Mouse (Mus musculus) lung, embryonic 16.5 days (tissue): Measurements from ENCODE around the gene Dennd1a. TPM values are rescaled to one million over a fixed set of nuclear protein-coding genes. Genes with fewer than 3 reads are reported as not detected.
A peak's percentile ranks its signal among the peaks of the same experiment; 100 is the strongest.

ENCODE experiments used
- ATAC-seq: fragments of 200-750 bp; cut with Nextera tagmentation; 2 replicates; pipeline ENCODE4 v1.8.0; 2017; ENCODE audit warnings: low read depth, mild to moderate bottlenecking, moderate library complexity
- H3K27ac ChIP-seq: fragments of 300-500 bp; sonication (generic); 2 replicates; pipeline ENCODE4 v1.5.1; 2014; ENCODE audit warnings: mild to moderate bottlenecking, control low read depth, low read length
- H3K27me3 ChIP-seq: fragments of 300-500 bp; sonication (generic); 2 replicates; pipeline ENCODE4 v1.6.1; 2014; ENCODE audit warnings: low read depth, low read length, mixed read lengths; ENCODE audit not compliant: control insufficient read depth, insufficient read depth
- H3K36me3 ChIP-seq: fragments of 300-500 bp; sonication (generic); 2 replicates; pipeline ENCODE4 v1.6.1; 2014; ENCODE audit warnings: low read length; ENCODE audit not compliant: control insufficient read depth, insufficient read depth
- H3K4me1 ChIP-seq: fragments of 300-500 bp; sonication (generic); replicated peaks from 2 replicates; pipeline ENCODE4 v1.6.1; 2014; ENCODE audit warnings: low read length, mixed read lengths; ENCODE audit not compliant: control insufficient read depth, insufficient read depth
- H3K4me2 ChIP-seq: fragments of 300-500 bp; sonication (generic); 2 replicates; pipeline ENCODE4 v1.6.1; 2014; ENCODE audit warnings: low read depth, low read length, control low read depth
- H3K4me3 ChIP-seq: fragments of 300-500 bp; sonication (generic); 2 replicates; pipeline ENCODE4 v1.5.1; 2014; ENCODE audit warnings: mild to moderate bottlenecking, low read length, control low read depth
- H3K9ac ChIP-seq: fragments of 300-500 bp; sonication (generic); 2 replicates; pipeline ENCODE4 v1.6.1; 2014; ENCODE audit warnings: low read length, control low read depth
- H3K9me3 ChIP-seq: fragments of 300-500 bp; sonication (generic); 2 replicates; pipeline ENCODE4 v1.6.1; 2016; ENCODE audit warnings: low read length; ENCODE audit not compliant: control insufficient read depth
- WGBS: fragments of 180-500 bp; shearing (Covaris S2); extraction: QIAGEN DNeasy Blood & Tissue Kit; methylation state at CpG from one replicate; pipeline ENCODE4 v1.1.7; 2014; 5-methylcytosine and 5-hydroxymethylcytosine counted together
- polyA plus RNA-seq: library from polyadenylated mRNA; unstranded; fragments of >200 nt; fragmentation: Nextera tagmentation; extraction: Ambion mirVana; gene quantifications from 2 replicates; pipeline ENCODE4 v1.2.1, GENCODE M21; 2015

The Dennd1a gene
- polyA plus RNA-seq, 1 experiment from 2014 or later = 11.7 TPM

DNA sequence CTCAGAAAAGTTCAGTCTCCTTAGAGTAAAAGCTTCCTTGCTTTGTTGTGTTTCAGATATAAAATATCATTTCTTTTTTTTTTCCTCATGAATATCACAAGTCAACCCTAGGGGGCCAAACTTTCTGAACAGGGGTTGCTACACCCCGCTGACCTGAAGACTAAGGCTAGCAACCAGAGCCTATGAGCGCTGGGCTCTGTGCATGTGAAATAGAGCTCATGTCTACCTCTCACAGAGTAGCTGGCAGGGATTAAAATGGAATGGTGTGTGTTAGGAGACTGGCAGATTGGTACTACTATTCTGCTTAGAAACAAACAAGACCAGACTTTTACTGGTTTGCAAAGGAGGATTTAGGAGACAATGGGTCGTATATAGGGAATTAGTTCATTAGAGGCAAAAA is 258.9 kb downstream of the Dennd1a start:
- Histone ChIP-seq H3K9ac (no peak overlapping the region), H3K27ac (no peak overlapping the region), H3K9me3 (no peaks in the 10 kb centered on the region), H3K27me3 (no peaks in the 10 kb centered on the region), H3K4me3 (no peak overlapping the region), H3K36me3 (no peaks in the 10 kb centered on the region), H3K4me2 (no peak overlapping the region), H3K4me1 (no peaks in the 10 kb centered on the region)
- no peak for ATAC-seq
- 88% methylated on average over 3 of the region's 3 CpGs for WGBS

DNA sequence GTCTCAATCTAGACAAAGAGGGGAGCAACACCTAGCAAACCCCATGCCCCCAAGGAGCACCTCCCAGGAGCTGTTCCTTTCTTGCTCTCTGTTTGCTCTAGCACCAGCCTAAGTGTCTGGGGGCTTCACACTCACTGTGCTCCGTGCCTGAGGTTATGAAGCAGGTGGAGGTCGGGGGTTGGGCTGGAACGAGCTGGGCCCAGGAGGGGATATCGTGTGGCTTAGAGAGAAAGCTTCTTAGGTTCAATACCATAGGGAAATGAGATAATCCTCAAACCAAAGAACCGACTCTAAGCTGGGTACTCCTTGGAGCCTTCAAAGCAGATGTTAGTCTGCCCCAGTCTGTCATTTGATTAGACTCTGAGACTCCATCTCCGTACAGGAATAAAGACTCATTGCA is 261.6 kb downstream of the Dennd1a start:
- no peak overlapping the region for H3K4me2 ChIP-seq
- WGBS = 47% methylated on average over 6 of the region's 6 CpGs
- H3K27ac ChIP-seq = no peak overlapping the region
- no peak overlapping the region for H3K4me3 ChIP-seq
- ATAC-seq = no peak
- H3K27me3 ChIP-seq = no peaks in the 10 kb centered on the region
- no peaks in the 10 kb centered on the region for H3K4me1 ChIP-seq
- H3K36me3 ChIP-seq = no peaks in the 10 kb centered on the region
- H3K9ac ChIP-seq = no peak overlapping the region
- H3K9me3 ChIP-seq = no peaks in the 10 kb centered on the region

DNA sequence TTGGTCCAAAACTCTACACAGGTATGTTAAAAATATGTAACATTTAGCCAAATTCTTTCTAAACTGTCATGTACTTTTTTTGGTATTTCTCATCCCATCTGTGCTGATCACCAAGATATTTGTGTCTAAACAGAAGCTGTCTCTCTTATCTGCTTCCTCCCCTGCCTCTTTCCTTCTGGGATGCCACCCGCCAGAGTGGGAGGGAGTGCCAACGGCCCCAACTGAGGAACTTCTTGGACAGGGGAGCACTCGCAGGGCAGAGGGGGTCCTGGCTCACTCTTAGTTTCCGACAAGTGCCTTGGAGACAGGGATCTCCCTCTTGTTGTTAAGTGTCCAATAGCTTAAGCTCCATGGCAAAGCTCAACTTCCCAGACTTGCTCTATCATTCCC is 263.5 kb downstream of the Dennd1a start:
- Histone ChIP-seq H3K9ac (no peak overlapping the region), H3K4me2 (no peak overlapping the region), H3K4me3 (no peak overlapping the region), H3K27ac (no peak overlapping the region), H3K9me3 (no peaks in the 10 kb centered on the region), H3K36me3 (no peaks in the 10 kb centered on the region), H3K4me1 (no peaks in the 10 kb centered on the region), H3K27me3 (no peaks in the 10 kb centered on the region)
- ATAC-seq = no peak
- 63% methylated on average over 4 of the region's 4 CpGs for WGBS

GRCm38 (mm10) chr2:38023054-38023740 is 264.0 kb downstream of the Dennd1a start:
- Histone ChIP-seq H3K9ac (no peak overlapping the region), H3K9me3 (no peaks in the 10 kb centered on the region), H3K4me2 (no peak overlapping the region), H3K27me3 (no peaks in the 10 kb centered on the region), H3K36me3 (no peaks in the 10 kb centered on the region), H3K4me3 (no peak overlapping the region), H3K4me1 (no peaks in the 10 kb centered on the region), H3K27ac (no peak overlapping the region)
- WGBS = 63% methylated on average over 9 of the region's 9 CpGs
- ATAC-seq = no peak

DNA sequence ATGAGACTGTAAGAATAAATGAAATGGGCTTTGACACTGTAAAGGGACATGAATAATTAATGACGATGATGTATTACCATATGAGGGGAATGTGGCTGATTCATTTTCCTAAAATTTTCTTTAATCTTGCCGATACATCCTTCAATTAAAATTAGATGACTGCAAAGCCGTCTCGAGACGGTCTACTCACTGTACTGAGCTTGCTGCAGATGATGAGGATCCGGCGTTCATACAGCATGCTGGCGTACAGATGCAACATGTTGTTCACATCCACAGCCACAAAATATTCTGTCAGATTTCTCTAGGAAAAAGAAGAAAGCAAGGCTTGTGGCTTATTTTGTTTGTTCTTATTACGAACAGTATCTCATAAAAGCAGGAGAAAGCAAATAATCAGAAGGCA is 266.0 kb downstream of the Dennd1a start:
- no peak overlapping the region for H3K4me2 ChIP-seq
- WGBS = 81% methylated on average over 9 of the region's 9 CpGs
- no peaks in the 10 kb centered on the region for H3K9me3 ChIP-seq
- ATAC-seq = no peak
- no peaks in the 10 kb centered on the region for H3K4me1 ChIP-seq
- no peak overlapping the region for H3K27ac ChIP-seq
- no peak overlapping the region for H3K4me3 ChIP-seq
- H3K36me3 ChIP-seq = no peaks in the 10 kb centered on the region
- H3K27me3 ChIP-seq = no peaks in the 10 kb centered on the region
- H3K9ac ChIP-seq = no peak overlapping the region

DNA sequence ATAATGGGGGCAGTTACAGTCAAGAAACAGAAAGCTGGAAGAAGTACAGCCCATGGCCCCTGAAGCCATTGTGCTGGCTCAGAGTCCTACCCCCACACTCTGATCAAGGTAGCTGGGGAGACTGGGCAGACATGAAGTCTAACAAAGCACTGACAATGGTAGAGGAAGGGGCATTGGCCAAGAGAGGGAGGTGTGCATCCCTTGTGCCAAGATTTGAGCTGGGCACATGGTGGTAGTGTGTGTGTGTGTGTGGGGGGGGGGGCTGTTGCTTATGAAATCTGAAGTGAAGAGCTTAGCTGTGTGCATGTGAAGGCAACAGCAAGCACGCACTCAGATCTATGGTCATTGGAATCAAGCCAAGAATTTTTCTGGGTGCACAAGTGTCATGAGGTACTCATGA is 272.5 kb downstream of the Dennd1a start:
- Histone ChIP-seq H3K4me2 (no peak overlapping the region), H3K27ac (0 out of 2 replicates have a peak overlapping the region, but pooled peaks have one; percentile 49)

DNA sequence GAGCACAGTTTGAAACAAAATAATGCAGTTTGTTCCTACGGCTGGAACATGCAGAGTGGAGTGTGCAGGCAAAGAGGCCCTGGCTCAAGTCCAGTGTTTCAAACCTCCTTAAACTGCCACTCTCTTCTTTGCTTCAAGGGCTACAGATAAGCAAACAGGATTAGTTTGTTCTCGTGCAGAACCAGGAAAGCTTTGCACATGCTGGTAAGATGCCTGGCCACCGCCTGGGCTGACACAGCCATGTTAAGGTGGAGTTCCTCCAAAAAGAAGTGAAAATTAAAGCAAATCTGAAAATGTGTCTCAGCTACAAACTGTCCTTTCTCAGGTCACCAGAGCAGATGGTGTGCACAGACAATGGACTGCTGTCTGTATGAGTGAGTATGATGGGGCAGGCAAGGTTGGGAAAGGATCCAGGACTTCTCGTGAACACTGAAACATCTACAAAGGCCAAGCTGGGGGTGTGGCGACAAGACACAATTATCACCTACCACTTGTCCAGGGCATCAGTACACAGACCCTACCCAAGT is 273.3 kb downstream of the Dennd1a start:
- H3K36me3 ChIP-seq = no peaks in the 10 kb centered on the region
- ATAC-seq = peak; percentile 93
- 20% methylated on average over 5 of the region's 5 CpGs for WGBS
- no peak overlapping the region for H3K9ac ChIP-seq
- H3K27ac ChIP-seq = peak overlapping the region; percentile 83
- H3K4me3 ChIP-seq = no peak overlapping the region
- H3K9me3 ChIP-seq = no peaks in the 10 kb centered on the region
- H3K27me3 ChIP-seq = no peaks in the 10 kb centered on the region
- peak overlapping the region; percentile 36 for H3K4me2 ChIP-seq
- H3K4me1 ChIP-seq = peaks cover 18% of the 10 kb centered on the region

More for the DNA sequence above, 272.5 kb downstream of the Dennd1a start:
- H3K4me3 ChIP-seq = no peak overlapping the region
- H3K9me3 ChIP-seq = no peaks in the 10 kb centered on the region
- ATAC-seq = peak; percentile 55
- H3K4me1 ChIP-seq = peaks cover 18% of the 10 kb centered on the region
- no peaks in the 10 kb centered on the region for H3K36me3 ChIP-seq
- no peak overlapping the region for H3K9ac ChIP-seq
- WGBS = 30% methylated on average over 1 of the region's 1 CpGs
- no peaks in the 10 kb centered on the region for H3K27me3 ChIP-seq

DNA sequence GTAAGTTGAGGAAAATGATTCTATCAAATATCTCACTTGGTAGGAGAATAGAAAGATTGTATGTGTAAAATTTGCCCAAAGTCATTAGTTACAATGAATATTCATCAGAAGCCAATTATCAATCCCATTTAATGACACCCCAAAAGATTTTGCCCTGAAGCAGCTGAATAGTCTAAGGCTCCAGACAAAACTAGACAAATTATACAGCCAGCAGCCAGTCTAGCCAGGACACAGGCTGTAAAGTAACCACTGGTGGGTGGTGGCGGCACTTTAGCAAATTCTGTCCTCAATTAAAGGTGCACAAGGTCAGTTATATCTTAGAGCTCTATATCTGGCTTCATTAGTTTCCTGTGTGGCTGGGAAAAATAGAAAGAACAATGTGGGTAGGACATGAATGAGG is 280.0 kb downstream of the Dennd1a start:
- H3K9me3 ChIP-seq = no peaks in the 10 kb centered on the region
- H3K27me3 ChIP-seq = no peaks in the 10 kb centered on the region
- H3K9ac ChIP-seq = no peak overlapping the region
- H3K27ac ChIP-seq = no peak overlapping the region
- H3K36me3 ChIP-seq = no peaks in the 10 kb centered on the region
- no peak for ATAC-seq
- no peak overlapping the region for H3K4me2 ChIP-seq
- H3K4me3 ChIP-seq = no peak overlapping the region
- H3K4me1 ChIP-seq = no peaks in the 10 kb centered on the region; the same call in 1 of the 2 replicates
- 92% methylated on average over 1 of the region's 1 CpGs for WGBS

DNA sequence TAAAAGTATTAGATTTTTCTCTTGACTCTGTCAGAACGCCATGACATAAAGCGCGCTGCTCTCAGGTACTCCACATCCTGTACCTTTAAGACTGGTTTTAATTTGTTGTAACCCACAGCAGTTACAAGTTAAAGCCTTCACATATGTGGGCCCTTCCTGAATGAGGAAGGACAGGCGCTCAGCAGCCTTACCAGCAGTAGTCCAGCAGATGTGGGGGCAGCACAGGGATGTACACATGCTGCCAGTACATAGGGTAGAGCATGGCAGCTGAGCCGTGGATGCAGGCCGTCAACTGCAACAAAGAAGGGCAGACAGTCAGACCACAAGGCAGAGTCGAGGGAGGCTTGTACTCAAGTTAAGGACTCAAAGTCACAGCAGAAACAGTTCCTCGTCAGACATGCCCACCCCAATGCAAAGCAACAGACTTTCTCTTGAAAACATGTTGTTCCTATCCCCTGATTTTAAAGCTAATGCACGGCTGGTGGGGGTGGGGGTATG is 284.0 kb downstream of the Dennd1a start:
- 81% methylated on average over 9 of the region's 9 CpGs for WGBS
- no peaks in the 10 kb centered on the region for H3K36me3 ChIP-seq
- no peak for ATAC-seq
- H3K4me3 ChIP-seq = no peak overlapping the region
- no peaks in the 10 kb centered on the region for H3K27me3 ChIP-seq
- H3K4me1 ChIP-seq = no peaks in the 10 kb centered on the region
- no peak overlapping the region for H3K4me2 ChIP-seq
- H3K9ac ChIP-seq = no peak overlapping the region
- no peak overlapping the region for H3K27ac ChIP-seq
- no peaks in the 10 kb centered on the region for H3K9me3 ChIP-seq
